ENCODE assay signal across 14 mouse cellular contexts in the genomic region with DNA sequence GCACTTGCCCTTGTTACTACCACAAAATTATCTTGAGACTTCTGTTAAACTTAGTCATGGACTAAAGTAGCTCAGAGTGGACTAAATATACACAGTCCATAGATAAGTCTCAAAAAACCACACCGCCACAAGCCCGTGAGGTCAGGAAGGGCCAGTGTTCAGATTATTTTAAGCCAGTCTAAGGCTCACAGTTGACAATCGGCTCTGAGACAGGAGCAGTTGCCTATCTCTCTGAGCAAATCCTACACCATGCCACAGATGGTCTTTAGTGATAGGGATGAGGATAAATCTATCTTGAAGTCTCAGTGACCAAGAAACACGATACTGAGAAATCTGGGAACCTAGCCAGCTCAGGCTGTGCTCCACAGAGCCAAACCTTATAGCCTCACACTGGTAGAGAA. TPM values are rescaled to one million over a fixed set of nuclear protein-coding genes. Genes with fewer than 3 reads are reported as not detected.
A peak's percentile ranks its signal among the peaks of the same experiment; 100 is the strongest.
DNase-seq lines count a peak whose midpoint lies in the region; ATAC-seq and TF ChIP-seq lines count a peak whose summit lies in the region.
"Had no signal": no experiment of that assay in that cellular context is flagged by ENCODE, and none has a peak within 500 bp of the region (broad histone marks: within the 10 kb centered on the region; RNA-seq: fewer than 3 reads in every experiment).

No protein-coding gene starts in this region.

- H3K27ac ChIP-seq in kidney, postnatal 0 days: no peak overlapping the region
- no peak overlapping the region for H3K27ac ChIP-seq in kidney, embryonic 15.5 days
- no peak overlapping the region for H3K27ac ChIP-seq in MEL (ENCODE audit: control insufficient read depth, low read depth, low read length)
- peak overlapping the region; percentile 57 for H3K27ac ChIP-seq in heart, adult 2 months
- H3K27ac ChIP-seq: embryonic facial prominence, embryonic 13.5 days; hindbrain, embryonic 15.5 days; left cerebral cortex, adult 2 months had no signal

- peak; percentile 86 to 92 for TF ChIP-seq EP300 in MEL (IDR thresholded peaks at IDR 0.05; ENCODE audit: low read depth in 1 of 2, low read length in 2 of 2)
- no peak for TF ChIP-seq EP300 in heart, adult 2 months (IDR thresholded peaks at IDR 0.05; ENCODE audit: insufficient read depth, low read depth, low read length)

- peaks cover 16% of the 10 kb centered on the region for H3K79me2 ChIP-seq in MEL (ENCODE audit: control insufficient read depth, insufficient read depth, low read length, poor library complexity)
- no peaks in the 10 kb centered on the region for H3K79me2 ChIP-seq in heart, adult 2 months (replicated peaks; ENCODE audit: control insufficient read depth, insufficient read depth, low read length)

- no peak overlapping the region for H3K4me2 ChIP-seq in kidney, postnatal 0 days (ENCODE audit: low read length)
- H3K4me2 ChIP-seq in kidney, embryonic 15.5 days: no peak overlapping the region
- H3K4me2 ChIP-seq: embryonic facial prominence, embryonic 13.5 days; hindbrain, embryonic 15.5 days had no signal

- intact Hi-C loops in heart, adult 2 months (cut with DNase I): no loop called here

- H3K36me3 ChIP-seq in kidney, postnatal 0 days (ENCODE audit: insufficient read depth, low read length): no peaks in the 10 kb centered on the region
- no peaks in the 10 kb centered on the region for H3K36me3 ChIP-seq in kidney, embryonic 15.5 days
- peaks cover 0 to 13% of the 10 kb centered on the region in 2 experiments; a peak in 2 of 4 replicates for H3K36me3 ChIP-seq in MEL (ENCODE audit: control insufficient read depth in 1 of 2, insufficient read depth in 2 of 2, low read length in 2 of 2)
- H3K36me3 ChIP-seq in heart, adult 2 months (ENCODE audit: control insufficient read depth, insufficient read depth, low read length): peaks cover 5% of the 10 kb centered on the region
- H3K36me3 ChIP-seq: embryonic facial prominence, embryonic 13.5 days; hindbrain, embryonic 15.5 days had no signal

- no peaks in the 10 kb centered on the region for H3K27me3 ChIP-seq in kidney, postnatal 0 days (ENCODE audit: insufficient read depth, low read length)
- no peaks in the 10 kb centered on the region for H3K27me3 ChIP-seq in kidney, embryonic 15.5 days
- no peaks in the 10 kb centered on the region for H3K27me3 ChIP-seq in MEL (ENCODE audit: control insufficient read depth in 1 of 2, insufficient read depth in 2 of 2, low read length in 2 of 2)
- H3K27me3 ChIP-seq in heart, adult 2 months (ENCODE audit: control insufficient read depth, insufficient read depth, low read length): no peaks in the 10 kb centered on the region
- H3K27me3 ChIP-seq: embryonic facial prominence, embryonic 13.5 days; hindbrain, embryonic 15.5 days had no signal

- H3K9ac ChIP-seq in kidney, postnatal 0 days (ENCODE audit: low read depth, low read length): no peak overlapping the region
- H3K9ac ChIP-seq in kidney, embryonic 15.5 days: no peak overlapping the region
- H3K9ac ChIP-seq in MEL (ENCODE audit: control insufficient read depth, low read depth, low read length, poor library complexity, severe bottlenecking): no peak overlapping the region
- no peak overlapping the region for H3K9ac ChIP-seq in heart, adult 2 months (ENCODE audit: low read depth, low read length)
- H3K9ac ChIP-seq: embryonic facial prominence, embryonic 13.5 days; forebrain, postnatal 0 days; hindbrain, embryonic 15.5 days had no signal

- H3K4me3 ChIP-seq in kidney, postnatal 0 days (replicated peaks; ENCODE audit: low read depth, low read length): no peak overlapping the region
- H3K4me3 ChIP-seq in kidney, embryonic 15.5 days (replicated peaks): no peak overlapping the region
- H3K4me3 ChIP-seq in MEL (ENCODE audit: control insufficient read depth in 1 of 2, insufficient read depth in 1 of 2, low read depth in 2 of 2, low read length in 2 of 2): no peak overlapping the region
- no peak overlapping the region for H3K4me3 ChIP-seq in heart, adult 2 months
- H3K4me3 ChIP-seq: embryonic facial prominence, embryonic 13.5 days; hindbrain, embryonic 15.5 days; left cerebral cortex, adult 2 months had no signal

- no peak for TF ChIP-seq RAD21 in MEL (IDR thresholded peaks at IDR 0.05; ENCODE audit: low read depth, low read length)

- DNase-seq in kidney, postnatal 0 days (ENCODE audit: low spot score): peak; percentile 53
- peak; percentile 81 for DNase-seq in MEL (ENCODE audit: low read depth, low spot score)
- DNase-seq in heart, adult 2 months: peak in 1 of 2 experiments; percentile 25
- peak; percentile 3 for DNase-seq in liver
- DNase-seq in layer of hippocampus, postnatal 36 days: no peak
- DNase-seq in left cerebral cortex, adult 9 months (ENCODE audit: low spot score in 2 of 2): no peak
- DNase-seq in embryo, embryonic 10.5 days (ENCODE audit: low spot score): no peak
- DNase-seq: forebrain, postnatal 0 days; kidney, postnatal 14 days; thymus, postnatal 36 days had no signal

- 0 out of 2 replicates have a peak, but pooled peaks cover 3% of the 10 kb centered on the region for H3K4me1 ChIP-seq in kidney, postnatal 0 days (replicated peaks; ENCODE audit: insufficient read depth, low read length)
- peaks cover 11% of the 10 kb centered on the region for H3K4me1 ChIP-seq in kidney, embryonic 15.5 days
- peaks cover 6 to 13% of the 10 kb centered on the region in 2 experiments for H3K4me1 ChIP-seq in MEL (ENCODE audit: control insufficient read depth in 1 of 2, insufficient read depth in 2 of 2, low read length in 2 of 2)
- no peaks in the 10 kb centered on the region for H3K4me1 ChIP-seq in heart, adult 2 months (ENCODE audit: control insufficient read depth, insufficient read depth, low read length)

- H3K9me3 ChIP-seq in kidney, postnatal 0 days (replicated peaks; ENCODE audit: low read length): 0 out of 2 replicates have a peak, but pooled peaks cover 4% of the 10 kb centered on the region
- no peaks in the 10 kb centered on the region; the same call in 1 of the 2 replicates for H3K9me3 ChIP-seq in kidney, embryonic 15.5 days (replicated peaks)
- no peaks in the 10 kb centered on the region for H3K9me3 ChIP-seq in MEL (replicated peaks; ENCODE audit: insufficient read depth, low read length)
- H3K9me3 ChIP-seq: hindbrain, embryonic 15.5 days had no signal

- no peak for TF ChIP-seq POLR2A in MEL (IDR thresholded peaks at IDR 0.05; ENCODE audit: control insufficient read depth in 1 of 2, insufficient read depth in 1 of 2, low read depth in 1 of 2, low read length in 2 of 2, poor library complexity in 1 of 2)
- no peak for TF ChIP-seq POLR2A in heart, adult 2 months (IDR thresholded peaks at IDR 0.05; ENCODE audit: insufficient read depth, low read depth, low read length)

- 52% methylated on average over 4 of the region's 4 CpGs for WGBS in kidney, postnatal 0 days
- 56% methylated on average over 4 of the region's 4 CpGs for WGBS in kidney, embryonic 15.5 days
- WGBS in heart, adult 2 months: 28% methylated on average over 4 of the region's 4 CpGs

- no peak for ATAC-seq in kidney, postnatal 0 days (replicated peaks; ENCODE audit: low FRiP score, low read depth)
- ATAC-seq in kidney, embryonic 15.5 days (replicated peaks; ENCODE audit: low FRiP score): no peak
- ATAC-seq: forebrain, postnatal 0 days had no signal

- no peak for TF ChIP-seq CTCF in kidney, postnatal 0 days (IDR thresholded peaks at IDR 0.05; ENCODE audit: low read depth)
- TF ChIP-seq CTCF in MEL (IDR thresholded peaks at IDR 0.05 in 2 of 3, conservative IDR thresholded peaks at IDR 0.05 in 1 of 3; ENCODE audit: control insufficient read depth in 1 of 3, insufficient read depth in 1 of 3, low read depth in 2 of 3, low read length in 3 of 3, poor library complexity in 1 of 3, severe bottlenecking in 1 of 3): no peak
- no peak for TF ChIP-seq CTCF in heart, adult 2 months (IDR thresholded peaks at IDR 0.05)

TF ChIP-seq in MEL, 35 proteins besides CTCF, POLR2A, EP300 and RAD21 (continues in another document):
- TF ChIP-seq JUND (IDR thresholded peaks at IDR 0.05; ENCODE audit: low read depth, low read length) (no peak), ETS1 (IDR thresholded peaks at IDR 0.05; ENCODE audit: low read depth, low read length) (peak; percentile 70), ZC3H11A (IDR thresholded peaks at IDR 0.05; ENCODE audit: low read depth, low read length) (no peak), E2F4 (IDR thresholded peaks at IDR 0.05; ENCODE audit: borderline replicate concordance, low read depth, low read length) (no peak), ELF1 (IDR thresholded peaks at IDR 0.05; ENCODE audit: low read depth, low read length) (no peak), SIN3A (IDR thresholded peaks at IDR 0.05; ENCODE audit: low read length) (no peak; the same call in 1 of the 2 replicates), TAL1 (IDR thresholded peaks at IDR 0.05; ENCODE audit: low read length) (peak; percentile 92), TBP (IDR thresholded peaks at IDR 0.05; ENCODE audit: low read depth, low read length) (no peak), USF1 (IDR thresholded peaks at IDR 0.05; ENCODE audit: low read depth, low read length) (no peak), TCF12 (IDR thresholded peaks at IDR 0.05; ENCODE audit: low read depth, low read length) (peak; percentile 95), MYB (IDR thresholded peaks at IDR 0.05; ENCODE audit: low read depth, low read length) (peak; percentile 37; the same call in 1 of the 2 replicates), CHD2 (IDR thresholded peaks at IDR 0.05; ENCODE audit: low read length) (no peak), POLR2AphosphoS5 (IDR thresholded peaks at IDR 0.05; ENCODE audit: borderline replicate concordance, low read depth, low read length) (no peak), ZNF384 (IDR thresholded peaks at IDR 0.05; ENCODE audit: low read depth, low read length) (no peak)

RNA-seq across cellular contexts. Expression of a gene that starts 3.0 kb away (rescaled TPM):
- polyA plus RNA-seq in kidney, postnatal 0 days (2015; fragmentation: Nextera tagmentation; extraction: Ambion mirVana): 63.0 and 66.1 TPM in 2 replicates
- 76.0 and 78.0 TPM in 2 replicates for polyA plus RNA-seq in kidney, embryonic 15.5 days (2015; fragmentation: Nextera tagmentation; extraction: Ambion mirVana)
- total RNA-seq in MEL (2012; rRNA removed): 15.9 and 20.2 TPM in 2 replicates
- 10 to 100 TPM; 34.3 to 37.2 TPM for polyA plus RNA-seq in MEL (2012; ENCODE audit: insufficient read depth in 1 of 2, insufficient read length in 2 of 2, low read depth in 1 of 2, low replicate concordance in 2 of 2, missing spikeins in 1 of 2)
- total RNA-seq in heart, adult 2 months (2021): 10 to 100 TPM; 85.0 to 98.0 TPM
- 40.1 and 69.1 TPM in 2 replicates for polyA plus RNA-seq in heart, adult 2 months (2012; rRNA removed)
- total RNA-seq in layer of hippocampus, postnatal 36 days (2021): 100 to 1,000 TPM; 140 to 142 TPM

RNA-seq across cellular contexts. Expression of a gene that starts 38.0 kb away (rescaled TPM):
- 24.7 and 30.9 TPM in 2 replicates for polyA plus RNA-seq in kidney, postnatal 0 days (2015; fragmentation: Nextera tagmentation; extraction: Ambion mirVana)
- 69.1 and 72.4 TPM in 2 replicates for polyA plus RNA-seq in kidney, embryonic 15.5 days (2015; fragmentation: Nextera tagmentation; extraction: Ambion mirVana)
- total RNA-seq in MEL (2012; rRNA removed): 54.2 and 59.3 TPM in 2 replicates
- polyA plus RNA-seq in MEL (2012; ENCODE audit: insufficient read depth in 1 of 2, insufficient read length in 2 of 2, low read depth in 1 of 2, low replicate concordance in 2 of 2, missing spikeins in 1 of 2): 10 to 100 TPM in 1 of 2 experiments, not detected in 1; 63.2 TPM
- 10 to 100 TPM; 14.2 to 19.0 TPM for total RNA-seq in heart, adult 2 months (2021)
- 9.4 and 18.2 TPM in 2 replicates for polyA plus RNA-seq in heart, adult 2 months (2012; rRNA removed)
- total RNA-seq in layer of hippocampus, postnatal 36 days (2021): 10 to 100 TPM; 20.5 to 22.1 TPM

Comparison
In these comparisons a context has a peak if more than half of its experiments do, and no peak if none do; other contexts are left out.
1. DNase-seq: peak in kidney, postnatal 0 days (single experiment), MEL (single experiment) and liver (single experiment); none in layer of hippocampus, postnatal 36 days (0 of 2), left cerebral cortex, adult 9 months (0 of 2) and embryo, embryonic 10.5 days (single experiment).